Mouse (Mus musculus) liver, postnatal 0 days (tissue): ENCODE measurements around the gene Olfr183.

Experiments used
- CTCF ChIP-seq: sonication (generic); IDR thresholded peaks from 2 replicates; pipeline ENCODE4 v1.5.1; 2016; ENCODE audit warnings: antibody characterized with exemption, low read depth
- EP300 ChIP-seq: IDR thresholded peaks from 2 replicates; pipeline ENCODE4 v1.6.1; 2016; ENCODE audit warnings: antibody characterized with exemption, low read depth, mild to moderate bottlenecking

- TF ChIP-seq CTCF, result no peak
- TF ChIP-seq EP300, result no peak
These were observed 50.7 kb downstream of the Olfr183 start for GRCm38 (mm10) chr16:59045835-59046234.
